Mouse (Mus musculus) liver, adult 2 months (tissue): ENCODE measurements around the gene Gm20388.

Source experiments
- CTCF ChIP-seq: fragments of 200-500 bp; IDR thresholded peaks from 2 replicates; pipeline ENCODE4 v1.5.1; 2011; ENCODE audit warnings: low read depth, low read length, control low read depth
- POLR2A ChIP-seq: fragments of 200-500 bp; IDR thresholded peaks from 2 replicates; pipeline ENCODE4 v1.6.1; 2011; ENCODE audit warnings: low read length, control low read depth; ENCODE audit not compliant: insufficient read depth; ENCODE audit errors: extremely low read depth

- TF ChIP-seq CTCF = no peak
- TF ChIP-seq POLR2A = no peak
Measured at GRCm38 (mm10) chr8:123042974-123043625, 3132.5 kb downstream of the Gm20388 start.
